Mouse (Mus musculus) limb, embryonic 15.5 days (tissue): ENCODE measurements around the gene Pheta1. TPM values are rescaled to one million over a fixed set of nuclear protein-coding genes. Genes with fewer than 3 reads are reported as not detected.

ENCODE experiments used
- ATAC-seq: fragments of 200-750 bp; cut with Nextera tagmentation; 2 replicates; pipeline ENCODE4 v1.8.0; 2017; ENCODE audit warnings: low read depth, moderate TSS enrichment; ENCODE audit not compliant: insufficient number of reproducible peaks, low FRiP score, low TSS enrichment
- H3K27ac ChIP-seq: fragments of 300-500 bp; sonication (generic); 2 replicates; pipeline ENCODE4 v1.5.1; 2015; ENCODE audit warnings: moderate library complexity, mild to moderate bottlenecking, inconsistent platforms
- H3K27me3 ChIP-seq: fragments of 300-500 bp; sonication (generic); 2 replicates; pipeline ENCODE4 v1.6.1; 2015; ENCODE audit warnings: inconsistent platforms
- H3K36me3 ChIP-seq: fragments of 300-500 bp; sonication (generic); 2 replicates; pipeline ENCODE4 v1.6.1; 2015; ENCODE audit warnings: inconsistent platforms
- H3K4me1 ChIP-seq: fragments of 300-500 bp; sonication (generic); 2 replicates; pipeline ENCODE4 v1.6.1; 2015; ENCODE audit warnings: inconsistent platforms
- H3K4me2 ChIP-seq: fragments of 300-500 bp; sonication (generic); 2 replicates; pipeline ENCODE4 v1.6.1; 2015; ENCODE audit warnings: mild to moderate bottlenecking, inconsistent platforms
- H3K4me3 ChIP-seq: fragments of 300-500 bp; sonication (generic); 2 replicates; pipeline ENCODE4 v1.5.1; 2015; ENCODE audit warnings: mild to moderate bottlenecking, inconsistent platforms
- H3K9ac ChIP-seq: fragments of 300-500 bp; sonication (generic); 2 replicates; pipeline ENCODE4 v1.6.1; 2015; ENCODE audit warnings: inconsistent platforms
- H3K9me3 ChIP-seq: fragments of 300-500 bp; sonication (generic); 2 replicates; pipeline ENCODE4 v1.6.1; 2016; ENCODE audit warnings: inconsistent platforms
- WGBS: fragments of 180-500 bp; shearing (Covaris S2); methylation state at CpG from one replicate; pipeline ENCODE4 v1.1.7; 2015; 5-methylcytosine and 5-hydroxymethylcytosine counted together
- polyA plus RNA-seq: library from polyadenylated mRNA; unstranded; fragments of >200 nt; fragmentation: Nextera tagmentation; extraction: Ambion mirVana; gene quantifications from 2 replicates; pipeline ENCODE4 v1.2.1, GENCODE M21; 2015

Gene Pheta1
- polyA plus RNA-seq, 1 experiment from 2014 or later, result 28.0 TPM

GRCm38 (mm10) chr5:121848035-121848519 is 707 bp upstream of the Pheta1 start:
- H3K36me3 ChIP-seq, result peaks cover 19% of the 10 kb centered on the region
- H3K9me3 ChIP-seq, result no peaks in the 10 kb centered on the region
- peaks cover 15% of the 10 kb centered on the region for H3K27me3 ChIP-seq
- H3K27ac ChIP-seq, result peak overlapping the region; percentile 89
- peak overlapping the region; percentile 89 for H3K4me3 ChIP-seq
- no peak for ATAC-seq
- under 1% methylated on average over 17 of the region's 17 CpGs for WGBS
- H3K4me1 ChIP-seq, result peaks cover 35% of the 10 kb centered on the region
- peak overlapping the region; percentile 79 for H3K4me2 ChIP-seq
- peak overlapping the region; percentile 39; the same call in 1 of the 2 replicates for H3K9ac ChIP-seq

- Histone ChIP-seq H3K4me3 (peak overlapping the region; percentile 89), H3K9ac (peak overlapping the region; percentile 68), H3K4me2 (peak overlapping the region; percentile 79), H3K27ac (no peak overlapping the region), H3K36me3 (peaks cover 34% of the 10 kb centered on the region), H3K27me3 (no peaks in the 10 kb centered on the region), H3K4me1 (peaks cover 37% of the 10 kb centered on the region), H3K9me3 (no peaks in the 10 kb centered on the region)
- 31% methylated on average over 20 of the region's 20 CpGs for WGBS
- ATAC-seq, result no peak
These were observed 930 bp downstream of the Pheta1 start for GRCm38 (mm10) chr5:121849478-121850349.

DNA sequence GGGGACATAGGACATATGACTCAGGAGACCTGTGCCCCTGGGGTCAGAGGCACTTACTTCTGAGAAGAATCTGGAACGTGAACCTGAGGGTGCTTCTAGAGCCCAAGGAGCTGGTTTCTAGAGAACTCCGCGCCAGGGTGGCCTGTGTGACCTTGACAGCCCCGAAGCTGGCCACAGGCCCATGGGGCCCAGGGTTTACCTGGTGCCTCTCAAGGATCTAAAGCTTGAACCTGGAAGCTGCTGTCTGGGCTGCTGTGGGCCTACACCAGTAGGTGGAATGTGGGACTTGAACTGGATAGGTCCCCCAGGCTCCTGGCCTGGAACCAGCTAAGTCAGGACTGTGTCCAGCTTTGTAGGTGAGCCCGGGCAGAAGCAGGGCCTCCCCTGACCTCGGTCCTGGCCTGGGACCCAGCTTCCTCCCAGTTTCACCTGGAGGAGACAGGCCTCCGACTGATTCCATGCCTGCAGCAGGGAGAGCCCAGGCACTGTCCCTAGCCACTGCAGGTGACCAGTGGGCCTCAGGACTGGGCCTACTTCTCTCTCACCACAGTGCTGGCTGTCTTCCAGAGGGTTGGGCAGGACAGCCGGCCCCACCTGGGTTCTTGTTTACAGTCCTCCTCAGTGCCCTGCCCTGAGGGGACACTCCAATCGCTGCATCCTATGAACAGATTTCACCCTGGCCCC is 4.7 kb downstream of the Pheta1 start:
- H3K9ac ChIP-seq, result no peak overlapping the region
- H3K27me3 ChIP-seq, result no peaks in the 10 kb centered on the region
- no peaks in the 10 kb centered on the region for H3K9me3 ChIP-seq
- H3K4me1 ChIP-seq, result peaks cover 31% of the 10 kb centered on the region
- H3K4me2 ChIP-seq, result no peak overlapping the region
- H3K36me3 ChIP-seq, result peaks cover 38% of the 10 kb centered on the region
- 77% methylated on average over 9 of the region's 9 CpGs for WGBS
- no peak overlapping the region for H3K4me3 ChIP-seq
- no peak for ATAC-seq
- H3K27ac ChIP-seq, result no peak overlapping the region

DNA sequence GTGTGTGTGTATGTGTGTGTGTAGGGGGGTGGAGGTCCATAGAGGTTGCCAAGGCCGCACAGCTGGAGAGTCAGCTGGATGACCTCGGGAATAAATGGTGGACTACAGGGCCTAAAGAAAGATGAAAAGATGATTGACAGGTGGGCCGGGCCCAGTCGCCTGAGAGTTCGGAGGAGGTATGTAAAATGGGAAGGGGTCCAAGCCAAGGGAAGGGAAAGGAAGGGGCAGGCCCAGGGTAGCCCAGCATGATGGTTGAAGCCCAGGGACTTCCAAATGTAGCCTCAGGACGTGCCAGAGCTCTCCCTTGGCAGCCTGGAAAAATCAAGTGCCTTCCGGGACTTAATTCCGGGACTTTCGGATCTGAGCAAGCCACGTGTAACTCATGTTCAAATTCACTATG is 6.0 kb downstream of the Pheta1 start:
- WGBS, result 75% methylated on average over 10 of the region's 10 CpGs
- ATAC-seq, result no peak
- Histone ChIP-seq H3K9me3 (no peaks in the 10 kb centered on the region), H3K27ac (no peak overlapping the region), H3K4me1 (peaks cover 27% of the 10 kb centered on the region), H3K27me3 (no peaks in the 10 kb centered on the region), H3K4me2 (no peak overlapping the region), H3K4me3 (no peak overlapping the region), H3K36me3 (peaks cover 38% of the 10 kb centered on the region), H3K9ac (no peak overlapping the region)

DNA sequence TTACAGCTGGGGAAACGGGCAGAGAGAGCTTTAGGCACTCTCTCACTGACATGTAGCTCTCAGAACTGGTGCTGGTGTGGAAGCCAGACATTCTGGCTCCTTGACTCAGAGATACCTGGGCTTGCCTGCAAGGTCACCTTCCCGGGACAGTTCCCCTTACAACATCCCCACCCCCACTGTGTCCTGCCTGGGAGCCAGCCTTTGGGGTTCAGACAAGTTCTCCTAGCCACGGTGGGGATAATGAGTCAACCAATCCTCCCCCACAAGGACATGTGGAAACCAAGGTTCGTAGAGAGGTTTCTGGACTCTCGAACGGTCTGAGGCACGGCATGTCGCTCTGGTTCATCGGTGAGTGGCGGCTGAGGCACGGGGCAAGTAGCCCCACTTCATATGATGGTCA is 8.0 kb downstream of the Pheta1 start:
- no peak for ATAC-seq
- Histone ChIP-seq H3K9me3 (no peaks in the 10 kb centered on the region), H3K27me3 (no peaks in the 10 kb centered on the region), H3K36me3 (peaks cover 31% of the 10 kb centered on the region), H3K27ac (no peak overlapping the region), H3K4me1 (peaks cover 7% of the 10 kb centered on the region), H3K9ac (no peak overlapping the region), H3K4me2 (no peak overlapping the region), H3K4me3 (no peak overlapping the region)
- WGBS, result 81% methylated on average over 11 of the region's 11 CpGs

- Histone ChIP-seq H3K4me1 (peaks cover 7% of the 10 kb centered on the region), H3K27ac (no peak overlapping the region), H3K9ac (no peak overlapping the region), H3K4me3 (no peak overlapping the region), H3K9me3 (no peaks in the 10 kb centered on the region), H3K36me3 (peaks cover 16% of the 10 kb centered on the region), H3K27me3 (no peaks in the 10 kb centered on the region), H3K4me2 (no peak overlapping the region)
- 84% methylated on average over 12 of the region's 12 CpGs for WGBS
- ATAC-seq, result no peak
These were observed 9.6 kb downstream of the Pheta1 start for GRCm38 (mm10) chr5:121858427-121858826.

DNA sequence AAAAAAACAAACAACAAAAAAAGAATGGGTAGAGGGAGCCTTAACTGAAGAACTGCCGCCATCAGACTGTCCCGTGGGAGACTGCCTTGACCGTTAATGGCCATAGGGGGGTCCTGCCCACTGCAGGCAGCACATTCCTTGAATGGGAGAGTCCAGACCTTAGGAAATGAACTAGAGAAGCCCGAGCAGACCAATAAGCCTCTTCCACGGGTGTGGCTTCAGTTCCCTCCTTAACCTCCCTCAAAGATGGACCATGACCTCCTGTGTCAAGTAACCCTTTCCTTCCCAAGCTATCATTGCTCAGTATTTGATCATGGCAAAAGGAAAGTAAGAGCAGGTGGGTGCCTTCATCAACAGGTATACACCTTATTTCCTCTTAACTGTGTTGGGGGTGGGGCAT is 13.2 kb downstream of the Pheta1 start:
- Histone ChIP-seq H3K9ac (no peak overlapping the region), H3K27me3 (no peaks in the 10 kb centered on the region), H3K4me3 (no peak overlapping the region), H3K36me3 (no peaks in the 10 kb centered on the region; the same call in 1 of the 2 replicates), H3K9me3 (no peaks in the 10 kb centered on the region), H3K27ac (no peak overlapping the region), H3K4me1 (peaks cover 6% of the 10 kb centered on the region), H3K4me2 (no peak overlapping the region)
- 47% methylated on average over 5 of the region's 5 CpGs for WGBS
- no peak for ATAC-seq

GRCm38 (mm10) chr5:121864330-121864729 is 15.5 kb downstream of the Pheta1 start:
- ATAC-seq, result no peak

DNA sequence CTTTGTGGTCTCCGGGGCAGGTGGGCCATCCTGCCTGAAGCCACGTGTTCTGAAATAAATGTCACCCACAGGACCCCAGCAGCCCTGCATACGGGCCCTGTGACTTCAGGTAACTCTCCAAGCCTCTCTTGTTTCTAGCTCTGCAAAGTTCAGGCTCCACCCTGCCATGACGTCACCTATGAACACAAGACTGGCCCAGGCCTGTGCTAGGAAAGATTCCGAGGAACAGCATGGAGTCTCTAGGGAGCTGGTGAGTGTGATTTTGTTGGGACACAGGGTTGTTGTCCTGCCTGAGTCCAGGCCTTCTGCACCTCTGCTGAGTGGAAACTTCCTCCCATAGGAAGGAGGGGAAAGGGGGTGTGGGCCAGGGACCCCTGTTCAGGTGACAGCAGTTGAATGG is 19.2 kb downstream of the Pheta1 start:
- Histone ChIP-seq H3K4me3 (no peak overlapping the region), H3K4me2 (no peak overlapping the region), H3K27ac (no peak overlapping the region), H3K36me3 (no peaks in the 10 kb centered on the region), H3K27me3 (no peaks in the 10 kb centered on the region), H3K4me1 (peaks cover 10% of the 10 kb centered on the region), H3K9me3 (no peaks in the 10 kb centered on the region), H3K9ac (no peak overlapping the region)
- no peak for ATAC-seq
- 48% methylated on average over 5 of the region's 5 CpGs for WGBS

More at GRCm38 (mm10) chr5:121864330-121864729, 15.5 kb downstream of the Pheta1 start:
- no peaks in the 10 kb centered on the region for H3K27me3 ChIP-seq
- no peaks in the 10 kb centered on the region for H3K9me3 ChIP-seq
- H3K4me3 ChIP-seq, result no peak overlapping the region
- 16% methylated on average over 8 of the region's 11 CpGs for WGBS
- no peak overlapping the region for H3K27ac ChIP-seq
- H3K4me2 ChIP-seq, result no peak overlapping the region
- peaks cover 6% of the 10 kb centered on the region for H3K4me1 ChIP-seq
- no peaks in the 10 kb centered on the region; the same call in 1 of the 2 replicates for H3K36me3 ChIP-seq
- H3K9ac ChIP-seq, result no peak overlapping the region

DNA sequence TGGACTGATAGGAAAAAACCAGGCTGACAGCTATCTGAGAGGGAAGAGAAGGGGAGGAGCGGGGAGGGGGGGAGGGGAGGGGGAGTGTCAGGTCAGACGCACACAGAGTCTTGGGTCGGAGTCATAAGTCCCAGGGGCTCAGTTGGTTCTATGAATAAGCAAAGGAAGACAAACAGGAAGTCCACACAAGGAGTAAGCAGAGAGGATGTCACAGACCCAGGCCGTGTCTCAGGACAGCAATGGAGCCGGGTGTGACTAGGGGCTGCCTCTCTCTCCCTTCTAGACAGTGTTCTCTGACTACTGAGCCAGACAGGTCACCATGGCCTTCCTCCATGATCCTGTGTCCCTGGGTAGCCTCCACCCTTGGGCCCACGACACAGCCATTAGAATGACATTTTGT is 22.0 kb downstream of the Pheta1 start:
- H3K4me1 ChIP-seq, result 0 out of 2 replicates have a peak, but pooled peaks cover 4% of the 10 kb centered on the region
- H3K4me3 ChIP-seq, result no peak overlapping the region
- WGBS, result 73% methylated on average over 6 of the region's 6 CpGs
- no peak overlapping the region for H3K27ac ChIP-seq
- no peaks in the 10 kb centered on the region for H3K27me3 ChIP-seq
- H3K4me2 ChIP-seq, result no peak overlapping the region
- ATAC-seq, result no peak
- no peak overlapping the region for H3K9ac ChIP-seq
- H3K36me3 ChIP-seq, result no peaks in the 10 kb centered on the region
- no peaks in the 10 kb centered on the region for H3K9me3 ChIP-seq

- Histone ChIP-seq H3K9me3 (no peaks in the 10 kb centered on the region), H3K4me2 (no peak overlapping the region), H3K36me3 (no peaks in the 10 kb centered on the region), H3K4me3 (no peak overlapping the region), H3K27me3 (no peaks in the 10 kb centered on the region), H3K4me1 (0 out of 2 replicates have a peak, but pooled peaks cover 4% of the 10 kb centered on the region), H3K9ac (no peak overlapping the region), H3K27ac (no peak overlapping the region)
- ATAC-seq, result no peak
- WGBS, result 81% methylated on average over 13 of the region's 13 CpGs
These were observed 22.8 kb downstream of the Pheta1 start for GRCm38 (mm10) chr5:121871515-121872030.

DNA sequence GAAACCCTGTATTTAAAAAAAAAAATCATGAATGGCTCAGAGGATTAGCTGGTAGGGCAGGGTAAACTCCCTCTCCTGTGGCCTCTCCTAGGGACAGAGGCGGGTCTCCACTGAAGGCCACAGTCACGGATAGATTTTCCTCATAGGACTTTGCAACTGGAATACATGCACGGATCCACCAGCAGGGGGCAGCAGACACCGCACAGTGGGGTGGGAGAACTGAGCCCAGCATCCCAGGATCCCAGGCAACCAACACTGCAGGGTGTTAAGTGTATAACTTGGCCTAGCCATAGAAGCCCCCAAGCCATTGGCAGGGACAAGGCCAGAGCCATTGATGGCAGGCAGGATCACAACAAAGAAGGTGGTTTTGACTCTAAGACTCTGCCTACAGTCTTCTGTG is 23.4 kb downstream of the Pheta1 start:
- Histone ChIP-seq H3K27me3 (no peaks in the 10 kb centered on the region), H3K36me3 (no peaks in the 10 kb centered on the region)
- ATAC-seq, result no peak

More for the DNA sequence above, 23.4 kb downstream of the Pheta1 start:
- no peak overlapping the region for H3K27ac ChIP-seq
- 6% methylated on average over 4 of the region's 4 CpGs for WGBS
- no peak overlapping the region for H3K4me3 ChIP-seq
- 0 out of 2 replicates have a peak, but pooled peaks cover 4% of the 10 kb centered on the region for H3K4me1 ChIP-seq
- no peak overlapping the region for H3K9ac ChIP-seq
- H3K4me2 ChIP-seq, result no peak overlapping the region
- no peaks in the 10 kb centered on the region for H3K9me3 ChIP-seq
